Mouse (Mus musculus): ENCODE results near the gene Timp3.

DNA sequence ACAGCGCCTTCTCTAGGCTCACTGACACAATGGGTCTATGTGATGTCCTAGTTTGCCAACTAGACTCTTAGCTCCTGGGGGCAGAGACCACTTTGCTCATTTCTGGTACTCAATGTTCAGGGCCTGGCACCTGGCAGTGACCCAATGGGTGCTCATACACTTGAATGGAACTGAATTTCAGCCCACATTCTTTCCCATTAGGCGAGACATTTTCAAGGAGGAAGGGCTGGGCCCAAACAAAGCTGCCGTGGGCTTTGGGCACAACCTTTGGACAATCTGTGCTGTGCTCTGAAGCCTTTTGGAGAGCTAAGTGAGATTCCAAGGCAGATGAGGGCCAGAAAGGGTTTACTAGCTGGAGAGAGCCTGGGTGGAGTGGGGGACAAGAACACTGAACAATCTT lies 41.2 kb upstream of the Timp3 start:
- TF ChIP-seq CTCF (IDR thresholded peaks at IDR 0.05; ENCODE audit: borderline replicate concordance, control insufficient read depth, extremely low read depth, insufficient read depth, low read length, poor library complexity) (no peak), POLR2A (IDR thresholded peaks at IDR 0.05; ENCODE audit: control insufficient read depth, extremely low read depth, insufficient read depth, low read length, poor library complexity) (no peak)

All from thymus, adult 2 months (tissue).